Mouse (Mus musculus): ENCODE results near the gene Ctnna3. TPM values are rescaled to one million over a fixed set of nuclear protein-coding genes. Genes with fewer than 3 reads are reported as not detected.

The Ctnna3 gene
- total and polyA plus RNA-seq, 2 experiments from 2014 or later = 1.0 to 2.1 TPM

- H3K4me1 ChIP-seq (ENCODE audit: insufficient read depth, low read length) = no peaks in the 10 kb centered on the region
- under 1% methylated on average over 12 of the region's 12 CpGs for WGBS
- no peaks in the 10 kb centered on the region for H3K36me3 ChIP-seq (ENCODE audit: insufficient read depth, low read length)
- ATAC-seq (no peak), DNase-seq (ENCODE audit: low spot score) (peak; percentile 56)
- 0 out of 2 replicates have a peak overlapping the region, but pooled peaks have one; percentile 21 for H3K27ac ChIP-seq
- H3K9me3 ChIP-seq (ENCODE audit: low read length) = no peaks in the 10 kb centered on the region
- H3K27me3 ChIP-seq (ENCODE audit: insufficient read depth, low read length) = no peaks in the 10 kb centered on the region
- H3K9ac ChIP-seq (replicated peaks; ENCODE audit: low read length) = peak overlapping the region; percentile 62
- peak overlapping the region; percentile 80 for H3K4me2 ChIP-seq (ENCODE audit: low read depth, low read length)
- H3K4me3 ChIP-seq (ENCODE audit: low read length) = peak overlapping the region; percentile 52
- no peak for TF ChIP-seq CTCF (IDR thresholded peaks at IDR 0.05; ENCODE audit: low read depth)
These were observed 656.9 kb downstream of the Ctnna3 start for GRCm38 (mm10) chr10:64086567-64087391.

GRCm38 (mm10) chr10:64087521-64087920, 657.6 kb downstream of the Ctnna3 start:
- H3K27ac ChIP-seq = peak overlapping the region; percentile 73
- H3K9ac ChIP-seq (replicated peaks; ENCODE audit: low read length) = peak overlapping the region; percentile 62
- ATAC-seq = 0 out of 2 replicates have a peak, but pooled peaks have one; percentile 21
- DNase-seq (ENCODE audit: low spot score) = peak; percentile 46
- H3K4me1 ChIP-seq (ENCODE audit: insufficient read depth, low read length) = no peaks in the 10 kb centered on the region
- H3K9me3 ChIP-seq (ENCODE audit: low read length) = no peaks in the 10 kb centered on the region
- H3K4me2 ChIP-seq (ENCODE audit: low read depth, low read length) = peak overlapping the region; percentile 80
- TF ChIP-seq CTCF (IDR thresholded peaks at IDR 0.05; ENCODE audit: low read depth) = no peak
- H3K4me3 ChIP-seq (ENCODE audit: low read length) = peak overlapping the region; percentile 52
- no peaks in the 10 kb centered on the region for H3K27me3 ChIP-seq (ENCODE audit: insufficient read depth, low read length)
- 0% methylated on average over 12 of the region's 12 CpGs for WGBS
- H3K36me3 ChIP-seq (ENCODE audit: insufficient read depth, low read length) = no peaks in the 10 kb centered on the region

GRCm38 (mm10) chr10:64087936-64088773, 658.3 kb downstream of the Ctnna3 start:
- ATAC-seq (peak; percentile 11; the same call in 1 of the 2 replicates), DNase-seq (ENCODE audit: low spot score) (peak; percentile 53)
- no peaks in the 10 kb centered on the region for H3K9me3 ChIP-seq (ENCODE audit: low read length)
- H3K9ac ChIP-seq (replicated peaks; ENCODE audit: low read length) = peak overlapping the region; percentile 62
- no peaks in the 10 kb centered on the region for H3K27me3 ChIP-seq (ENCODE audit: insufficient read depth, low read length)
- peak overlapping the region; percentile 52 for H3K4me3 ChIP-seq (ENCODE audit: low read length)
- peak overlapping the region; percentile 73 for H3K27ac ChIP-seq
- no peaks in the 10 kb centered on the region for H3K36me3 ChIP-seq (ENCODE audit: insufficient read depth, low read length)
- WGBS = 2% methylated on average over 26 of the region's 26 CpGs
- TF ChIP-seq CTCF (IDR thresholded peaks at IDR 0.05; ENCODE audit: low read depth) = no peak
- no peaks in the 10 kb centered on the region for H3K4me1 ChIP-seq (ENCODE audit: insufficient read depth, low read length)
- H3K4me2 ChIP-seq (ENCODE audit: low read depth, low read length) = peak overlapping the region; percentile 80

- H3K9me3 ChIP-seq (ENCODE audit: low read length) = no peaks in the 10 kb centered on the region
- no peaks in the 10 kb centered on the region for H3K27me3 ChIP-seq (ENCODE audit: insufficient read depth, low read length)
- peak overlapping the region; percentile 80 for H3K4me2 ChIP-seq (ENCODE audit: low read depth, low read length)
- ATAC-seq = no peak
- no peak for TF ChIP-seq CTCF (IDR thresholded peaks at IDR 0.05; ENCODE audit: low read depth)
- H3K36me3 ChIP-seq (ENCODE audit: insufficient read depth, low read length) = no peaks in the 10 kb centered on the region
- 22% methylated on average over 19 of the region's 19 CpGs for WGBS
- H3K27ac ChIP-seq = no peak overlapping the region; the same call in 1 of the 2 replicates
- peak; percentile 23 for DNase-seq (ENCODE audit: low spot score)
- H3K4me1 ChIP-seq (ENCODE audit: insufficient read depth, low read length) = no peaks in the 10 kb centered on the region
- peak overlapping the region; percentile 62 for H3K9ac ChIP-seq (replicated peaks; ENCODE audit: low read length)
- peak overlapping the region; percentile 52 for H3K4me3 ChIP-seq (ENCODE audit: low read length)
These were observed 659.0 kb downstream of the Ctnna3 start for GRCm38 (mm10) chr10:64088774-64089460.

- DNase-seq (ENCODE audit: low spot score) (peak; percentile 94), ATAC-seq (peak; percentile 94)
- peak within 1 kb of the TSS; percentile 62 for H3K9ac ChIP-seq (replicated peaks; ENCODE audit: low read length)
- H3K36me3 ChIP-seq (ENCODE audit: insufficient read depth, low read length) = no peaks in the 10 kb centered on the region
- no peaks in the 10 kb centered on the region for H3K4me1 ChIP-seq (ENCODE audit: insufficient read depth, low read length)
- peak within 1 kb of the TSS; percentile 52 for H3K4me3 ChIP-seq (ENCODE audit: low read length)
- H3K9me3 ChIP-seq (ENCODE audit: low read length) = no peaks in the 10 kb centered on the region
- H3K27me3 ChIP-seq (ENCODE audit: insufficient read depth, low read length) = no peaks in the 10 kb centered on the region
- WGBS = under 1% methylated on average over 22 of the region's 22 CpGs
- peak; percentile 87 for TF ChIP-seq CTCF (IDR thresholded peaks at IDR 0.05; ENCODE audit: low read depth)
- H3K4me2 ChIP-seq (ENCODE audit: low read depth, low read length) = peak within 1 kb of the TSS; percentile 80
- H3K27ac ChIP-seq = peak within 1 kb of the TSS; percentile 54
These were observed 660.0 kb downstream of the Ctnna3 start, which contains the start of gene Lrrtm3 for GRCm38 (mm10) chr10:64089680-64090460. Lrrtm3 (minus strand) TSS chr10:64090277.

Data from hindbrain, postnatal 0 days (tissue).